Mouse (Mus musculus): ENCODE results near the gene Prokr2.

Prokr2 gene

GRCm38 (mm10) chr2:132385194-132385838 is at the start of gene Prokr2:
Gene Prokr2, minus strand, starts transcription at chr2:132385447.
- DNase-seq (ENCODE audit: low spot score in 2 of 2) = no peak

GRCm38 (mm10) chr2:132427160-132427941 is 42.1 kb upstream of the Prokr2 start:
- no peak for DNase-seq (ENCODE audit: low spot score in 2 of 2)

- DNase-seq (ENCODE audit: low spot score in 2 of 2) = no peak
Observed at GRCm38 (mm10) chr2:132425576-132425975, 40.3 kb upstream of the Prokr2 start.

- DNase-seq (ENCODE audit: low spot score in 2 of 2) = no peak
Observed at GRCm38 (mm10) chr2:132423411-132424047, 38.3 kb upstream of the Prokr2 start.

GRCm38 (mm10) chr2:132422846-132423245 is 37.6 kb upstream of the Prokr2 start:
- DNase-seq (ENCODE audit: low spot score in 2 of 2) = peak in 1 of 2 experiments; percentile 13

GRCm38 (mm10) chr2:132418414-132418813 is 33.2 kb upstream of the Prokr2 start:
- no peak for DNase-seq (ENCODE audit: low spot score in 2 of 2)

GRCm38 (mm10) chr2:132410126-132410525 is 24.9 kb upstream of the Prokr2 start:
- DNase-seq (ENCODE audit: low spot score in 2 of 2) = no peak

GRCm38 (mm10) chr2:132398136-132398535 is 12.9 kb upstream of the Prokr2 start:
- DNase-seq (ENCODE audit: low spot score in 2 of 2) = no peak

- no peak for DNase-seq (ENCODE audit: low spot score in 2 of 2)
Observed at GRCm38 (mm10) chr2:132395753-132396152, 10.5 kb upstream of the Prokr2 start.

GRCm38 (mm10) chr2:132390607-132391160 is 5.4 kb upstream of the Prokr2 start:
- no peak for DNase-seq (ENCODE audit: low spot score in 2 of 2)

- no peak for DNase-seq (ENCODE audit: low spot score in 2 of 2)
Observed at GRCm38 (mm10) chr2:132389562-132389961, 4.3 kb upstream of the Prokr2 start.

- DNase-seq (ENCODE audit: low spot score in 2 of 2) = no peak
Observed at GRCm38 (mm10) chr2:132384511-132385193, 595 bp downstream of the Prokr2 start.

GRCm38 (mm10) chr2:132382308-132382707 is 2.9 kb downstream of the Prokr2 start:
- DNase-seq (ENCODE audit: low spot score in 2 of 2) = no peak

- DNase-seq (ENCODE audit: low spot score in 2 of 2) = peak; percentile 15 to 34
Observed at GRCm38 (mm10) chr2:132379690-132380089, 5.6 kb downstream of the Prokr2 start.

GRCm38 (mm10) chr2:132378602-132379150 is 6.6 kb downstream of the Prokr2 start:
- peak in 1 of 2 experiments; percentile 20 for DNase-seq (ENCODE audit: low spot score in 2 of 2)

GRCm38 (mm10) chr2:132377436-132377835 is 7.8 kb downstream of the Prokr2 start:
- peak; percentile 22 to 44 for DNase-seq (ENCODE audit: low spot score in 2 of 2)

- DNase-seq (ENCODE audit: low spot score in 2 of 2) = no peak
Observed at GRCm38 (mm10) chr2:132375721-132376120, 9.5 kb downstream of the Prokr2 start.

GRCm38 (mm10) chr2:132375135-132375534 is 10.1 kb downstream of the Prokr2 start:
- DNase-seq (ENCODE audit: low spot score in 2 of 2) = no peak

GRCm38 (mm10) chr2:132373748-132374147 is 11.5 kb downstream of the Prokr2 start:
- no peak for DNase-seq (ENCODE audit: low spot score in 2 of 2)

GRCm38 (mm10) chr2:132368433-132368832 is 16.8 kb downstream of the Prokr2 start:
- no peak for DNase-seq (ENCODE audit: low spot score in 2 of 2)

- no peak for DNase-seq (ENCODE audit: low spot score in 2 of 2)
Observed at GRCm38 (mm10) chr2:132343846-132344245, 41.4 kb downstream of the Prokr2 start.
